ENCODE assay signal across 8 mouse cellular contexts in the genomic region with DNA sequence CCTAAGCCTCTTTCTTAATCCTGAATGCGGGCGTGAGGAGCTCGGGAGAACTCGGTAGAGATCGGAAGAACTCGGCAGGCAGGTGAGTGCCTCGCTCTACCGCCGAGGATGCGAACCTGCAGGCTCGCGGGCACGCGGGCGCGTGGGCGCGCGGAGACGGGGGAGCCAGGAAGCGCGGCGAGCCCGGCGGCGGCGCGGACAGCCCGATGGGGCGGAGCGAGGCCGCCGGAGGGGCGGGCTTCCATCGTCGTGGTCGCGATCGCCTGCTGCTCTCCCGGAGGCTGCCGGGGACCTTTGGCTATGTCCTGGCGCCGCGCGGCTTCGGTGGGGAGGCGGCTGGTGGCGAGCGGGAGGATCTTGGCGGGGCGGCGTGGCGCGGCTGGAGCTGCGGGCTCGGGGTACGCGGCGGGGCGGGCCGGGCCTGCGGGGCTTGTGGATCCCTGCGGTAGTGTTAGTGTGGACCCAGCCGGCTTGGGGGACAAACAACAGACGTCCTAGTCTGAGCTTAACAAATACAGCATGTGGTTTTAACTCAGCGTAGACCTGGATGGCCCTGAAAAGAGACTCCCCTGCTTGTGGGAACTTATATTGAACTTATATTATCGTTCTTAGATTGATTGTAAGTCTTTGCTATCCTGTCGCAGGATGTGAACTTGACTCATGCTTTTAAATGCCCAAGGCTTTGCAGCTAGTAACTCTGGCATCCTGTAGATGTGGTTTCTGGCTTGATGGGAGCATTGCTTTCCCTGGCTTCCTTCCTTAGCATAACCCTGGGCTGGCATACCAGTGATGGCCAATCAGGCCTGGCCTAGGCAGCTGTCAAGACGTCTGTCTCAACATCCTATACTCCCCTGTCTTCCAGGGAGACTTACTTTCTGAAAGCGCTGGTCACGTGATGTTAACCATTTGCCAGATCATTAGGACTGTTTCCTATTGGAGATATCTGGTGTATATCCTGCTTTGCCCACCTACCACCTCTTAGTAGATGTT. TPM values are rescaled to one million over a fixed set of nuclear protein-coding genes. Genes with fewer than 3 reads are reported as not detected.
A peak's percentile ranks its signal among the peaks of the same experiment; 100 is the strongest.
DNase-seq lines count a peak whose midpoint lies in the region; ATAC-seq lines count a peak whose summit lies in the region.

No protein-coding gene starts in this region.

- peak overlapping the region; percentile 71 for H3K4me2 ChIP-seq in hindbrain, embryonic 13.5 days

- H3K9me3 ChIP-seq in hindbrain, embryonic 13.5 days: no peaks in the 10 kb centered on the region

- ATAC-seq in hindbrain, embryonic 13.5 days (ENCODE audit: low FRiP score): peak; percentile 94

- peak; percentile 87 for DNase-seq in NIH3T3 (ENCODE audit: low read depth)
- DNase-seq in cerebellum, postnatal 14 days: peak; percentile 97 to 98
- DNase-seq in frontal cortex, postnatal 14 days (ENCODE audit: low spot score in 2 of 2): peak; percentile 76 to 80
- DNase-seq in layer of hippocampus, postnatal 25 days (ENCODE audit: extremely low spot score in 1 of 2, low spot score in 1 of 2): peak; percentile 78 to 82
- DNase-seq in lung, postnatal 25 days (ENCODE audit: low spot score): peak; percentile 90
- peak; percentile 83 for DNase-seq in retina, embryonic 14.5 days (ENCODE audit: low spot score)
- DNase-seq in thymus, postnatal 4 days: peak; percentile 97

- peak overlapping the region; percentile 86 for H3K9ac ChIP-seq in hindbrain, embryonic 13.5 days

- peaks cover 21% of the 10 kb centered on the region for H3K36me3 ChIP-seq in hindbrain, embryonic 13.5 days

- no peaks in the 10 kb centered on the region for H3K27me3 ChIP-seq in hindbrain, embryonic 13.5 days

- H3K4me1 ChIP-seq in hindbrain, embryonic 13.5 days (replicated peaks): peaks cover 18% of the 10 kb centered on the region

- peak overlapping the region; percentile 93 for H3K27ac ChIP-seq in hindbrain, embryonic 13.5 days

- peak overlapping the region; percentile 70 for H3K4me3 ChIP-seq in hindbrain, embryonic 13.5 days

- WGBS in hindbrain, embryonic 13.5 days: under 1% methylated on average over 71 of the region's 71 CpGs

RNA-seq across cellular contexts. Expression of gene Glrx2, which starts 23.5 kb away (rescaled TPM):
- polyA plus RNA-seq in hindbrain, embryonic 13.5 days (2015; fragmentation: Nextera tagmentation; extraction: Ambion mirVana): 139 and 157 TPM in 2 replicates
- total RNA-seq in layer of hippocampus, postnatal 25 days (2021): 100 to 1,000 TPM; 107 to 114 TPM

RNA-seq across cellular contexts. Expression of gene Cdc73, which starts 37.0 kb away (rescaled TPM):
- polyA plus RNA-seq in hindbrain, embryonic 13.5 days (2015; fragmentation: Nextera tagmentation; extraction: Ambion mirVana): 20.4 and 25.6 TPM in 2 replicates
- total RNA-seq in layer of hippocampus, postnatal 25 days (2021): 10 to 100 TPM; 60.5 to 66.8 TPM

RNA-seq across cellular contexts. Expression of gene Trove2, which starts 37.2 kb away (rescaled TPM):
- polyA plus RNA-seq in hindbrain, embryonic 13.5 days (2015; fragmentation: Nextera tagmentation; extraction: Ambion mirVana): 39.9 and 40.6 TPM in 2 replicates
- total RNA-seq in layer of hippocampus, postnatal 25 days (2021): 10 to 100 TPM; 27.6 to 29.9 TPM

RNA-seq across cellular contexts. Expression of gene Uchl5, which starts 37.4 kb away (rescaled TPM):
- polyA plus RNA-seq in hindbrain, embryonic 13.5 days (2015; fragmentation: Nextera tagmentation; extraction: Ambion mirVana): 65.9 and 76.9 TPM in 2 replicates
- total RNA-seq in layer of hippocampus, postnatal 25 days (2021): 10 to 100 TPM; 36.9 to 38.9 TPM

Comparison
In these comparisons a context has a peak if more than half of its experiments do, and no peak if none do; other contexts are left out.
1. Peak in every context shown above with its lines: DNase-seq, ATAC-seq, H3K4me3 ChIP-seq and H3K27ac ChIP-seq.